Mouse (Mus musculus): Measurements from ENCODE around the gene Gm11634. TPM values are rescaled to one million over a fixed set of nuclear protein-coding genes. Genes with fewer than 3 reads are reported as not detected.
"Not testable (repeated sequence)": the region's sequence is repeated elsewhere in the genome, so short reads cannot be mapped to it uniquely, and the experiment has no call there.

Gene Gm11634
- polyA plus RNA-seq, 1 experiment: not detected

DNA sequence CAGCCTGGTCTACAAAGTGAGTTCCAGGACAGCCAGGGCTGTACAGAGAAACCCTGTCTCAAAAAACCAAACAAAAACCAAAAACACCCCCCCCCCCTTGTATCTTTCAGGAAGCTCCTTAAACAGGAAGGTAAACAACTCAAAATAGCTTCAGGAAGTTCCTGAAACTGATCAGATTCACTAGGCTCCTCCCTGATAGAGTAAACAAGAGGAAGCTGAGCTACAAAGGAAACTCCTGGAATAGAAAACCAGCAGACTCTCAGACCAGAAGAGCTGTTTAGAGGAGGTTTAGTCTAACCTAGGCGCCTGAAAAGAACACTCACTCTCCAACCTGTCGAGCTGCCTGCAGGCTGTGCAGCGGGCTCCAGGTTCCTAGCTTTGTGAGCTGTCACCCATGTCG, 40.7 kb upstream of the Gm11634 start:
- no peak overlapping the region for H3K4me3 ChIP-seq (ENCODE audit: insufficient read depth, low read depth, low read length)

DNA sequence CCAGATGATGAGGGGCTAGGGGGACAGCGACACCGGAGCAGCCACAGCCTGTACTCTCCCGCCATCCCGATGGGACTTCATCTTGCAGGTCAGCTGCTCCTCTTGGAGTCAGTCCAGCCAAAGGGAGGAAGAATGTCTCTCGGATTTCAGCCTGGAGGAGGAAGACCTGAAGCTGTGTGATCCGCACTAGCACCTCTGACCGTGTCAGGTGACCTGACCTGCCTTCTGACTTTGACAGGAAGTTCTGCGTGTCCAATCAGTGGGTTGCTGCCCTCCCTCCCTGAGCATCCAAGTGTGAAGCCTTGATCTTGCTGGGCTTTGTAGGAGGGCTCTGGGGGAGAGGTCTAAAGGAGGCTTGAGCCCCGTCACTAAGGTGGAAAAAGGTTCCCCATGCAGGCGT, 36.6 kb upstream of the Gm11634 start:
- H3K27ac ChIP-seq (ENCODE audit: insufficient read depth, low read depth, low read length): no peak overlapping the region
- peak; percentile 76 for DNase-seq
- TF ChIP-seq POLR2A (IDR thresholded peaks at IDR 0.05; ENCODE audit: low read depth, low read length) (no peak), CTCF (conservative IDR thresholded peaks at IDR 0.05; ENCODE audit: insufficient read depth, insufficient read length, low read depth, low read length) (no peak)
- H3K36me3 ChIP-seq (ENCODE audit: control insufficient read depth, insufficient read depth, low read length): no peaks in the 10 kb centered on the region
- WGBS: 47% methylated on average over 10 of the region's 10 CpGs
- no peaks in the 10 kb centered on the region for H3K4me1 ChIP-seq (ENCODE audit: control insufficient read depth, insufficient read depth, low read length)
- no peaks in the 10 kb centered on the region for H3K27me3 ChIP-seq (replicated peaks; ENCODE audit: control insufficient read depth, insufficient read depth, low read length)
- H3K4me3 ChIP-seq (ENCODE audit: insufficient read depth, low read depth, low read length): no peak overlapping the region

More for the DNA sequence above, 40.7 kb upstream of the Gm11634 start:
- H3K27me3 ChIP-seq (replicated peaks; ENCODE audit: control insufficient read depth, insufficient read depth, low read length): no peaks in the 10 kb centered on the region
- H3K4me1 ChIP-seq (ENCODE audit: control insufficient read depth, insufficient read depth, low read length): no peaks in the 10 kb centered on the region
- H3K36me3 ChIP-seq (ENCODE audit: control insufficient read depth, insufficient read depth, low read length): no peaks in the 10 kb centered on the region
- WGBS: 95% methylated on average over 4 of the region's 4 CpGs
- no peak overlapping the region for H3K27ac ChIP-seq (ENCODE audit: insufficient read depth, low read depth, low read length)
- no peak for DNase-seq
- TF ChIP-seq POLR2A (IDR thresholded peaks at IDR 0.05; ENCODE audit: low read depth, low read length): no peak
- no peak for TF ChIP-seq CTCF (conservative IDR thresholded peaks at IDR 0.05; ENCODE audit: insufficient read depth, insufficient read length, low read depth, low read length)

- not testable (repeated sequence) for H3K4me1 ChIP-seq (ENCODE audit: control insufficient read depth, insufficient read depth, low read length); DNase-seq; H3K27ac ChIP-seq (ENCODE audit: insufficient read depth, low read depth, low read length); H3K36me3 ChIP-seq (ENCODE audit: control insufficient read depth, insufficient read depth, low read length); H3K4me3 ChIP-seq (ENCODE audit: insufficient read depth, low read depth, low read length); H3K27me3 ChIP-seq (replicated peaks; ENCODE audit: control insufficient read depth, insufficient read depth, low read length)
- 61% methylated on average over 5 of the region's 5 CpGs for WGBS
Observed at GRCm38 (mm10) chr11:101628733-101629417, 29.8 kb upstream of the Gm11634 start.

DNA sequence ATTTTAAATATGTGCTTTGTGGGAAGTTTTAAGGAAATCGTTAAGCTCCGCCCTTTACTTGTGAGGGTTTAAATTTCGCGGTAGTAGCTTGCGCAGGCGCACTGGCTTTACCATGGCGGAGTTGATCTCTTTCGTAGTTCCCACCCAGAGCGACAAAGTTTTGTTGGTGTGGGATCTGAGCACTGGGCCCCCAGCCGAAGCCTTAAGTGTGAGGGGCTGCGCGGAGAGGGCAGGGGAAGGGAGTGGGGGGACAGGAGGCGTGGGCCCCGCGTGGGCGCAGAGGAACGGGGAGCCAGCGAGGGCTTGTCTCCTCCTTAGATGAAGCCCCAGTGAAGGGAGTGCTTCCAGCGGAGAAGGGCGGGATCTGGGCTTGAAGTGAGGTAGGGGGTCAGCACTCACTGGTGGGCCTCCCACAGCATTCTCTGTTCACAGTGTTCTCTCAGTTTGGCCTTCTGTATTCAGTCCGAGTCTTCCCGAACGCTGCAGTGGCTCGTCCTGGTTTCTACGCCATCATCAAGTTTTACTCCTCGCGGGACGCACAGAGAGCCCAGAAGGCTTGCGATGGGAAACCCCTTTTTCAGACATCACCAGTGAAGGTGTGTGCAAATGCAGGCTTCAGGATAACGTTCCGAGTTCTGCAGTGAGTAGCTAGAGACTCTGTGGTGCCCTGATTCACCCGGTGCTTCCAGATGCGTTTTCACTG, 29.0 kb upstream of the Gm11634 start:
- WGBS: under 1% methylated on average over 33 of the region's 33 CpGs
- DNase-seq: peak; percentile 89

DNA sequence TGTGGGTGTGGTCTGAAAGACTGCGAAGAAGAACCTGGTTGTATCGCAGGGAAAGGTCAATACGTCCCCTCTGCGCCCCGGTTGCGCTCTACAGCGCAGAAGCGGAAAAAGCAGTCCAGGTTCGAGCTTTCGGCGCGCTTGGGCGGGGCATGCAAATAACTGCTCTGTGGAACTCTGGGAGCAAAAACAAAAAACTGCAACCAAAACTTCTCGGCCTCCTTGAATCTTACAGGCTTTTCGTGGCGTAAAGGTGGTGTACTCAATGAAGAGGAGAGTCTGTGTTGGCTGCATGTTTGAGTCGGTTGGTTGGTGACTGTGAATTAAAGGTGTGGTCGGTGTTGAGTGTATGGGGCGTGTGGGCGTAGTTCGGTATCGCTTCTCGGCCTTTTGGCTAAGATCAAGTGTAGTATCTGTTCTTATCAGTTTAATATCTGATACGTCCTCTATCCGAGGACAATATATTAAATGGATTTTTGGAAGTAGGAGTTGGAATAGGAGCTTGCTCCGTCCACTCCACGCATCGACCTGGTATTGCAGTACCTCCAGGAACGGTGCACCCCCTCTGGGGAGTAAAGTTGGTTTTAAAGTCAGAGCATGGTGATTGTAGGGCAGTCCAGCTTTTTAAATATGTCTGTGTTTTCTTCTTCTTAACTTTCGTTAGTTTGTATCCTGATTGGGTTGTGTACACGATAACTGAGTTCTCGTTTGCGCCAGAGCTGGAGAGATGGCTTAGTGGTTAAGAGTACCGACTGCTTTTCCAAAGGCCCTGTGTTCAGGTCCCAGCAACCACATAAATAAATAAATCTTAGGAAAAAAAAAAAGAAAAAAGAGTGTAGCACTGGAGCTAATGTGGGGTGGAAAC, 28.2 kb upstream of the Gm11634 start, which contains the start of gene Rdm1:
Gene Rdm1, plus strand, starts transcription at position 201 of the 862 bp plus-strand sequence.
- TF ChIP-seq POLR2A (IDR thresholded peaks at IDR 0.05; ENCODE audit: low read depth, low read length) (no peak), CTCF (conservative IDR thresholded peaks at IDR 0.05; ENCODE audit: insufficient read depth, insufficient read length, low read depth, low read length) (no peak)
- H3K4me1 ChIP-seq (ENCODE audit: control insufficient read depth, insufficient read depth, low read length): no peaks in the 10 kb centered on the region
- under 1% methylated on average over 34 of the region's 34 CpGs for WGBS

More for the DNA sequence above, 29.0 kb upstream of the Gm11634 start:
- peak overlapping the region; percentile 64 for H3K4me3 ChIP-seq (ENCODE audit: insufficient read depth, low read depth, low read length)
- H3K4me1 ChIP-seq (ENCODE audit: control insufficient read depth, insufficient read depth, low read length): no peaks in the 10 kb centered on the region
- H3K27ac ChIP-seq (ENCODE audit: insufficient read depth, low read depth, low read length): peak overlapping the region; percentile 44
- no peaks in the 10 kb centered on the region for H3K36me3 ChIP-seq (ENCODE audit: control insufficient read depth, insufficient read depth, low read length)
- no peaks in the 10 kb centered on the region for H3K27me3 ChIP-seq (replicated peaks; ENCODE audit: control insufficient read depth, insufficient read depth, low read length)
- TF ChIP-seq POLR2A (IDR thresholded peaks at IDR 0.05; ENCODE audit: low read depth, low read length) (no peak), CTCF (conservative IDR thresholded peaks at IDR 0.05; ENCODE audit: insufficient read depth, insufficient read length, low read depth, low read length) (no peak)

DNA sequence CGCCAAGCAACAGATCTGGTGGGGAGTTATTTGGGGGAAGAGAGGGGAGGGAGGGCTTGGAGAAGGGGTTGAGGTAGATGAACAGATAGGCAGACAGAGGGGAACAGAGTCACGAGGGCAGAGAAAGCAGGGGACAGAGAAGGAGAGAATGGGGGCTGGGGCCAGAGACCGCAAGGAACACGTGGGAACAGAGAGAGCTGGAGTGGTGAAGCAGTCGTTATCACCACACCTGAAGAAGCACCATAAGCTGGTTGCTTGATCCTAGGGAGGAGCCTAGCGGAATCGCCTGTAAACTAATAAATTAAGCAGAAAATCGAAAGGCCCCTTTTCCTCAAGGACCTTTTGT, 27.6 kb upstream of the Gm11634 start:
- Histone ChIP-seq H3K4me3 (ENCODE audit: insufficient read depth, low read depth, low read length) (peak overlapping the region; percentile 53), H3K4me1 (ENCODE audit: control insufficient read depth, insufficient read depth, low read length) (no peaks in the 10 kb centered on the region), H3K36me3 (ENCODE audit: control insufficient read depth, insufficient read depth, low read length) (no peaks in the 10 kb centered on the region), H3K27me3 (replicated peaks; ENCODE audit: control insufficient read depth, insufficient read depth, low read length) (no peaks in the 10 kb centered on the region), H3K27ac (ENCODE audit: insufficient read depth, low read depth, low read length) (peak overlapping the region; percentile 96; the same call in 1 of the 2 replicates)
- TF ChIP-seq CTCF (conservative IDR thresholded peaks at IDR 0.05; ENCODE audit: insufficient read depth, insufficient read length, low read depth, low read length) (no peak), POLR2A (IDR thresholded peaks at IDR 0.05; ENCODE audit: low read depth, low read length) (no peak)
- 4% methylated on average over 8 of the region's 8 CpGs for WGBS
- DNase-seq: no peak

More for the DNA sequence above, 28.2 kb upstream of the Gm11634 start, which contains the start of gene Rdm1:
- DNase-seq: peak; percentile 91
- peak within 1 kb of the TSS; percentile 64 for H3K4me3 ChIP-seq (ENCODE audit: insufficient read depth, low read depth, low read length)
- no peaks in the 10 kb centered on the region for H3K36me3 ChIP-seq (ENCODE audit: control insufficient read depth, insufficient read depth, low read length)
- H3K27ac ChIP-seq (ENCODE audit: insufficient read depth, low read depth, low read length): peak within 1 kb of the TSS; percentile 96
- no peaks in the 10 kb centered on the region for H3K27me3 ChIP-seq (replicated peaks; ENCODE audit: control insufficient read depth, insufficient read depth, low read length)

- not testable (repeated sequence) for H3K4me3 ChIP-seq (ENCODE audit: insufficient read depth, low read depth, low read length); H3K27me3 ChIP-seq (replicated peaks; ENCODE audit: control insufficient read depth, insufficient read depth, low read length); H3K36me3 ChIP-seq (ENCODE audit: control insufficient read depth, insufficient read depth, low read length); DNase-seq; H3K4me1 ChIP-seq (ENCODE audit: control insufficient read depth, insufficient read depth, low read length); H3K27ac ChIP-seq (ENCODE audit: insufficient read depth, low read depth, low read length)
- WGBS: 78% methylated on average over 11 of the region's 11 CpGs
Observed at GRCm38 (mm10) chr11:101620022-101620655, 21.1 kb upstream of the Gm11634 start.
